Mouse (Mus musculus): ENCODE data around the gene Zfp229.

GRCm38 (mm10) chr17:21707343-21707996, 23.1 kb upstream of the Zfp229 start, which contains the start of gene Zfp760:
- TF ChIP-seq CHD2 (IDR thresholded peaks at IDR 0.05; ENCODE audit: low read depth, low read length) (no peak), MAFK (IDR thresholded peaks at IDR 0.05; ENCODE audit: insufficient read depth, low read depth, low read length) (no peak), HCFC1 (IDR thresholded peaks at IDR 0.05; ENCODE audit: borderline replicate concordance, insufficient read depth, low read length) (no peak), ZNF384 (IDR thresholded peaks at IDR 0.05; ENCODE audit: low read depth, low read length) (no peak), ZC3H11A (IDR thresholded peaks at IDR 0.05; ENCODE audit: borderline replicate concordance, low read depth, low read length) (no peak)
